Mouse (Mus musculus): ENCODE data around the gene Ccdc157.
A peak's percentile ranks its signal among the peaks of the same experiment; 100 is the strongest.

DNA sequence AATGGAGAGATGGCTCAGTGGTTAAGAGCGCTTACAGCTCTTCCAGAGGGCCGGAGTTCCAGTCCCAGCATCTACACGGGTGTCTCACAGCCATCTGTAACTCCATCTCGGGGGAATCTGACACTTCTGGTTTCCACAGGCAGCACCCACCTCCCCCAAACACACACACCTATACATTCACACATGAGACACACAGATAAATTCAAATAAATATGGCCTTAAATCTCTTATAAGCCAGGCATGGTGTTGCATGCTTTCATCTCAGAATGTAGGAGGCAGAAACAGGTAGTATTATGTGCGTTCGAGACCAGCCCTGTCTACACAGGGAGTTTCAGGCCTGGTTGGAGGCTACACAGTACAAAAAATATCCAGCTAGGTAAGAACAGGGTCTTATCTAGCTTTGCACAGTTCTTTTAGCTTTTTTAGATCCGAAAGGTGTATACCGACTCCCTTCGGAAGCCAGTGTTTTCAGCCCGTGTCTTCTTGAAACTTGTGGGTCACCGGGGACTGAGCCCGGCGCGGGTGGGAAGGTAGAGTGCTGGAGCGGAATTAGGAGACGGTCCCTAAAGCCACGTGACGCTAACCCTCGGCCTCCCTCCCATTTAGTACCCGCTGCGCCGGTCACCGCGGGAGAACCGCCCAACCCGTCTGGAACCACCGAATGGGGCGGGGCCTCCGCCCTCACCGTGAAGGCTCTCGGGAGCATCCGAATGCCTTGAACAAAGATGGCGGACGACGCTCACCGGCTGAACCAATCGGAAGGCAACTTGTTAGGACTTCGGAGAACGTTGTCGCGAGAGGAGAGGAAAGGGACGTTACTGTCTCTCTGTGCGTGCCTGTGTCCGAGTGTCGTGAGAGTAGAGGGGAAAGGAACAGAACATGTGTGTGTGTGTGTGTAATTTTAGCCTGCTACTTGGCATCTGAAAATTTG, 63.8 kb downstream of the Ccdc157 start:
- TF ChIP-seq CTCF (IDR thresholded peaks at IDR 0.05; ENCODE audit: borderline replicate concordance, extremely low read depth, insufficient read depth, insufficient read length) (no peak), POLR2A (IDR thresholded peaks at IDR 0.05; ENCODE audit: borderline replicate concordance, extremely low read depth, insufficient read depth, insufficient read length, poor library complexity, severe bottlenecking) (peak; percentile 34; the same call in 1 of the 2 replicates)

Data from brain, embryonic 14.5 days (tissue).